20 mouse cellular contexts compared by ENCODE assay signal in the genomic region with DNA sequence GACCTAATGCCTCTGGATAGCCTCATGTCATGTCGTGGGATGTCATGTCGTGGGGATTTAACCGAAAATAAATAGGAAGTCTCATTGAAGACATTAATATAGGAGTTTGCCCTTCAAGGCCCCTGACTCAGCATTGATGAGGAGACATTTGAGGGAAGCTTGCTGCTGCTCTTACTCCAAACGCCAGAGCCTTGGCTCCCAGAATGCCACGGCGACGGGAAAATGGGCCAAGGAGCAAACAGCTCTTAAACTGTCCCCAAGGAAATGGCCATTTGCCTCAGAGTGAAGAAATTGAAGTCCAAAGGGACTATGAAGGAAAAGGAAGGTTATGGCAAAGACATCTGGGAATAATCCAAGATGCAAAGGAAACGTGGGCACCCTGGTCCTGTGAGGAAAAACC. TPM values are rescaled to one million over a fixed set of nuclear protein-coding genes. Genes with fewer than 3 reads are reported as not detected.
DNase-seq lines count a peak whose midpoint lies in the region; ATAC-seq lines count a peak whose summit lies in the region.
"Had no signal": no experiment of that assay in that cellular context is flagged by ENCODE, and none has a peak within 500 bp of the region (broad histone marks: within the 10 kb centered on the region; RNA-seq: fewer than 3 reads in every experiment).

No protein-coding gene starts in this region.

- H3K4me1 ChIP-seq in intestine, embryonic 14.5 days (replicated peaks; ENCODE audit: control insufficient read depth, insufficient read depth, low read length), result peaks cover 8% of the 10 kb centered on the region
- H3K4me1 ChIP-seq in intestine, embryonic 15.5 days (replicated peaks), result no peaks in the 10 kb centered on the region
- peaks cover 13% of the 10 kb centered on the region; the same call in 1 of the 2 replicates for H3K4me1 ChIP-seq in brown adipose tissue, adult 24 weeks (ENCODE audit: control insufficient read depth, insufficient read depth, insufficient read length, low read length)
- H3K4me1 ChIP-seq: hindbrain, embryonic 13.5 days; midbrain, embryonic 15.5 days had no signal

- no peak overlapping the region for H3K4me3 ChIP-seq in intestine, embryonic 14.5 days (ENCODE audit: low read depth, low read length)
- no peak overlapping the region for H3K4me3 ChIP-seq in intestine, embryonic 15.5 days (replicated peaks)
- H3K4me3 ChIP-seq in brown adipose tissue, adult 24 weeks (ENCODE audit: insufficient read depth, low read depth, low read length), result no peak overlapping the region
- H3K4me3 ChIP-seq: embryonic facial prominence, embryonic 15.5 days; hindbrain, embryonic 13.5 days; midbrain, embryonic 15.5 days; myocyte had no signal

- no peak overlapping the region for H3K9ac ChIP-seq in intestine, embryonic 14.5 days (ENCODE audit: low read length)
- H3K9ac ChIP-seq in intestine, embryonic 15.5 days, result no peak overlapping the region
- H3K9ac ChIP-seq: embryonic facial prominence, embryonic 15.5 days; hindbrain, embryonic 13.5 days; liver, postnatal 0 days; midbrain, embryonic 15.5 days had no signal

- no peak for ATAC-seq in intestine, embryonic 14.5 days (replicated peaks; ENCODE audit: low FRiP score, low TSS enrichment, low read depth)
- no peak for ATAC-seq in intestine, embryonic 15.5 days
- ATAC-seq: inflammation-experienced regulatory T-cells, adult 6 months; liver, postnatal 0 days; midbrain, embryonic 15.5 days had no signal

- no peak overlapping the region for H3K27ac ChIP-seq in intestine, embryonic 14.5 days (ENCODE audit: low read depth)
- no peak overlapping the region for H3K27ac ChIP-seq in intestine, embryonic 15.5 days
- H3K27ac ChIP-seq in brown adipose tissue, adult 24 weeks (replicated peaks; ENCODE audit: low read depth, low read length), result peak overlapping the region; percentile 99
- H3K27ac ChIP-seq: embryonic facial prominence, embryonic 15.5 days; hindbrain, embryonic 13.5 days; midbrain, embryonic 15.5 days had no signal

- peak; percentile 62 for DNase-seq in adrenal gland, postnatal 14 days
- DNase-seq in adrenal gland, adult 8-10 months, result no peak
- peak; percentile 46 for DNase-seq in intestine, embryonic 14.5 days (ENCODE audit: low spot score)
- peak; percentile 41 for DNase-seq in lung, postnatal 14 days
- DNase-seq in right cerebral cortex, adult 2 months (ENCODE audit: low spot score in 2 of 2), result no peak
- DNase-seq: cerebellum, adult 11-12 months; cerebellum, postnatal 36 days; liver, postnatal 0 days; right cerebral cortex, postnatal 14 days; spleen, adult 18-20 months; thymus, postnatal 25 days had no signal

- 0 out of 2 replicates have a peak, but pooled peaks cover 2% of the 10 kb centered on the region for H3K9me3 ChIP-seq in intestine, embryonic 14.5 days (ENCODE audit: control insufficient read depth, low read length)
- no peaks in the 10 kb centered on the region for H3K9me3 ChIP-seq in intestine, embryonic 15.5 days
- H3K9me3 ChIP-seq: embryonic facial prominence, embryonic 15.5 days; hindbrain, embryonic 13.5 days; midbrain, embryonic 15.5 days had no signal

- peaks cover 7% of the 10 kb centered on the region; the same call in 1 of the 2 replicates for H3K36me3 ChIP-seq in intestine, embryonic 14.5 days (ENCODE audit: control insufficient read depth, insufficient read depth, low read length)
- H3K36me3 ChIP-seq in intestine, embryonic 15.5 days, result no peaks in the 10 kb centered on the region
- H3K36me3 ChIP-seq: G1E; midbrain, embryonic 15.5 days had no signal

- H3K4me2 ChIP-seq in intestine, embryonic 14.5 days (ENCODE audit: low read length), result no peak overlapping the region
- H3K4me2 ChIP-seq in intestine, embryonic 15.5 days (replicated peaks), result no peak overlapping the region
- H3K4me2 ChIP-seq: embryonic facial prominence, embryonic 15.5 days; hindbrain, embryonic 13.5 days; midbrain, embryonic 15.5 days had no signal

- H3K27me3 ChIP-seq in intestine, embryonic 14.5 days (replicated peaks; ENCODE audit: control insufficient read depth, insufficient read depth, low read length), result no peaks in the 10 kb centered on the region
- H3K27me3 ChIP-seq in intestine, embryonic 15.5 days (replicated peaks), result no peaks in the 10 kb centered on the region
- H3K27me3 ChIP-seq: embryonic facial prominence, embryonic 15.5 days; hindbrain, embryonic 13.5 days; midbrain, embryonic 15.5 days had no signal

- 81% methylated on average over 8 of the region's 8 CpGs for WGBS in intestine, embryonic 14.5 days
- WGBS in intestine, embryonic 15.5 days, result 85% methylated on average over 8 of the region's 8 CpGs

RNA-seq across cellular contexts. Expression of a gene that starts 34.8 kb away (rescaled TPM):
- total RNA-seq in adrenal gland, postnatal 14 days (2021), result 112 and 113 TPM in 2 replicates
- total RNA-seq in adrenal gland, adult 8-10 months (2022), result 100 to 1,000 TPM in 3 of 4 experiments, 10 to 100 TPM in 1; 92.8 to 116 (median 109) TPM
- polyA plus RNA-seq in intestine, embryonic 14.5 days (2014; fragmentation: Nextera tagmentation; extraction: Ambion mirVana), result 120 and 133 TPM in 2 replicates
- 111 and 115 TPM in 2 replicates for polyA plus RNA-seq in intestine, embryonic 15.5 days (2015; fragmentation: Nextera tagmentation; extraction: Ambion mirVana)
- 51.2 and 71.0 TPM in 2 replicates for polyA plus RNA-seq in brown adipose tissue, adult 24 weeks (2012; ENCODE audit: insufficient read depth, insufficient read length, missing spikeins)
- total RNA-seq: megakaryocyte-erythroid progenitor cell, adult 5-6 weeks had no signal
- polyA plus RNA-seq: G1E; inflammation-experienced regulatory T-cells, adult 6 months had no signal

Comparison
In these comparisons a context has a peak if more than half of its experiments do, and no peak if none do; other contexts are left out.
1. DNase-seq: peak in adrenal gland, postnatal 14 days (single experiment), intestine, embryonic 14.5 days (single experiment) and lung, postnatal 14 days (single experiment); none in adrenal gland, adult 8-10 months (single experiment) and right cerebral cortex, adult 2 months (0 of 2).